Mouse (Mus musculus): Measurements from ENCODE around the gene Cpped1. TPM values are rescaled to one million over a fixed set of nuclear protein-coding genes. Genes with fewer than 3 reads are reported as not detected.

The Cpped1 gene
- 34.5 and 36.4 TPM in 2 replicates for total RNA-seq (2014; fragmentation: Nextera tagmentation)
- 25.0 and 26.1 TPM in 2 replicates for total RNA-seq (2017)

- ATAC-seq (replicated peaks; ENCODE audit: low FRiP score, low TSS enrichment, poor library complexity, severe bottlenecking): peak; percentile 91
Measured at GRCm38 (mm10) chr16:11909035-11909591, at the start of gene Cpped1. Gene Cpped1 (minus strand): TSS chr16:11909445.

DNA sequence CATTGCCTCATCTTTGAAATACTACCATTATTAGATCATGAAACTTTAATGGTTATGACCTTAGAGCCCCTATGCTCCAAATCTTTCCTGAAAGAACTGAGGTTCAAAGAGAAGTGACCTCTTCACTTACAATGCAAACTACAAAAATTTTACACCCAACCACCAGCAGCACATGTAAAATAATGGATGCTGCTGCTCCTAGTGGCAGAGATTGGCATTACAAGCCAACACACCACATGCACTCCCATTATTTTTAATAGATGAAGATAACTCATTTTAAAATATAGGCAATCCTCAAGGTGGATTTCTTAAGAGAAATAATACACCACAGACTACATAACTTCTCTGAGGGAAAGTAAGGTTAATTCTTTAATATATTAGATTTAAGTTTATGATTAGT, 31.2 kb upstream of the Cpped1 start:
- no peak for ATAC-seq (replicated peaks; ENCODE audit: low FRiP score, low TSS enrichment, poor library complexity, severe bottlenecking)

DNA sequence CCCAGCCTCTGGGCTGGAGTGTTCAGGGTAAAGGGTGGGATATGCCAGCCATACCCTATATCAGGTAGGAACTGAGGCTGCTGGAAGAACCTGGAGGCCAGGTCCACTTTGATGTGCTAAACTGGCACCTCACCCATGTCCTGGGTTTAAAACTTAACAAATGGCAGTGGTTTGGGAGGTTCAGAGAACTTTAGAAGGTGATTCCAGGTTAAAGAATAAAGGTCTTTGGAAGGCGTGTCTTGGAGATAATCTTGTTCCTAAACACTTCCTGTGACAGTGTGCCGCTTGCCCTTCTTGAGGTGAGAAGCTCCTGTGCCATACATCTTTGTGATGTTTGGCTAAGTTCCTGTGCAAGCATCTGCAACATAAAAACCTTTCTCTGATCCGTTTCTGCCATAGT, 1.6 kb upstream of the Cpped1 start:
- ATAC-seq (replicated peaks; ENCODE audit: low FRiP score, low TSS enrichment, poor library complexity, severe bottlenecking): no peak

GRCm38 (mm10) chr16:11909817-11910216, 572 bp upstream of the Cpped1 start:
- no peak for ATAC-seq (replicated peaks; ENCODE audit: low FRiP score, low TSS enrichment, poor library complexity, severe bottlenecking)

GRCm38 (mm10) chr16:11908461-11909014, 707 bp downstream of the Cpped1 start:
- ATAC-seq (replicated peaks; ENCODE audit: low FRiP score, low TSS enrichment, poor library complexity, severe bottlenecking): peak; percentile 63

- ATAC-seq (replicated peaks; ENCODE audit: low FRiP score, low TSS enrichment, poor library complexity, severe bottlenecking): no peak
Measured at GRCm38 (mm10) chr16:11907816-11908215, 1.4 kb downstream of the Cpped1 start.

- no peak for ATAC-seq (replicated peaks; ENCODE audit: low FRiP score, low TSS enrichment, poor library complexity, severe bottlenecking)
Measured at GRCm38 (mm10) chr16:11906906-11907305, 2.3 kb downstream of the Cpped1 start.

GRCm38 (mm10) chr16:11905216-11905615, 4.0 kb downstream of the Cpped1 start:
- no peak for ATAC-seq (replicated peaks; ENCODE audit: low FRiP score, low TSS enrichment, poor library complexity, severe bottlenecking)

DNA sequence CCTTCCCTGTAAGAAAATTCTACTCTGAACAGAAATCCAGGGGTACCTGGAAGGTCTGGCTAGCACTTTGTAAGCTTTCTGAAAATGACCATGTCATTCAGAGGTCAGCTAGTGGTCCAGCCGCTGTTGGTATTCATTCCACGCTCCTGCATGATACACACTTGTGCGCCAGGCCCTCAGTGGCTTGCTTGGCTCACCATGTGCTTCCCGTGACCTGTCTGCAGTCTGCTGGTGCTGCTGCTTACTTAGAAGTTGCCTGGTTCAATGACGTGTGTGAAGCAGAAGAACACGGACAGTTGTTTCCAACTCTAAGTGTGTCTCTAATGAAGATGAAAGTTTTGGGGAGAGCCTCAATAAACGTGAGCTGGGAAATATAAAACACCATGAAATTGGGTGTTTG, 7.2 kb downstream of the Cpped1 start:
- ATAC-seq (replicated peaks; ENCODE audit: low FRiP score, low TSS enrichment, poor library complexity, severe bottlenecking): no peak

DNA sequence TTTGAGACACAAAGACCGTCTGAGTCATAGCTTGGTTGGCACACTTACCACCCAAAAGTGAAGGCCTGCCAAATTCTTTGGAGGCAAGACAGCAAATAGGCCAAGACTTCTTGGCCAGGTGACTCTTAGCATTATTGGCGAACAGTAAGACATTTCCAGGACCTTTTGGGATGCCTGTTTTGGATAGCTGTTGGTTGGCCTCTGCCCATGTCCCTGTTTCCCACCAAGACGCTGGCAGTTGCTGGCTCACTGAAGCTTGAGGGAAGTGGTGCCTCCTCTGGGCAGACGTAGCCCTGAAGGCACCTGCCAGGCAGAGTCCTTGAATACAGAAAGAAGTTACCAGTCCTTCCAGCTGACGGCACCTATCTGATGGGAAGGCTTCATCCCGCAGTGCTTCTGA, 8.9 kb downstream of the Cpped1 start:
- ATAC-seq (replicated peaks; ENCODE audit: low FRiP score, low TSS enrichment, poor library complexity, severe bottlenecking): no peak

GRCm38 (mm10) chr16:11896411-11896810, 12.8 kb downstream of the Cpped1 start:
- no peak for ATAC-seq (replicated peaks; ENCODE audit: low FRiP score, low TSS enrichment, poor library complexity, severe bottlenecking)

DNA sequence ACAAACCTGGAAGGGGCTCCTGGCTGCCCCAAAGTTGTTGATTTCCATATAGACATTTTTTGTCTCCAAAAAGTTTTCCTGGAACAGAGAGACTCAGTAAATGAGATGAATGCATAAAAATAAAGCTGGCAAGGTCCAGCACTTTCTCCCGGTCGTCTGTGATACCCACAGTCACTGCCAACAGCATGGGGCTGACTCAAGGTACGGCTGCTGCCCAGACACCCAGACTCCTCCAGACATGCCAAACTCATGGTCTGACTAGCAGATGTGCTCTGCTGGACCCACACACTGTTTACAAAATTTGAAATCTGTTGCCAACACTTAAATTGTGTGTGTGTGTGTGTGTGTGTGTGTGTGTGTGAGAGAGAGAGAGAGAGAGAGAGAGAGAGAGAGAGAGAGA, 14.4 kb downstream of the Cpped1 start:
- ATAC-seq (replicated peaks; ENCODE audit: low FRiP score, low TSS enrichment, poor library complexity, severe bottlenecking): no peak

- ATAC-seq (replicated peaks; ENCODE audit: low FRiP score, low TSS enrichment, poor library complexity, severe bottlenecking): no peak
Measured at GRCm38 (mm10) chr16:11890186-11890585, 19.1 kb downstream of the Cpped1 start.

DNA sequence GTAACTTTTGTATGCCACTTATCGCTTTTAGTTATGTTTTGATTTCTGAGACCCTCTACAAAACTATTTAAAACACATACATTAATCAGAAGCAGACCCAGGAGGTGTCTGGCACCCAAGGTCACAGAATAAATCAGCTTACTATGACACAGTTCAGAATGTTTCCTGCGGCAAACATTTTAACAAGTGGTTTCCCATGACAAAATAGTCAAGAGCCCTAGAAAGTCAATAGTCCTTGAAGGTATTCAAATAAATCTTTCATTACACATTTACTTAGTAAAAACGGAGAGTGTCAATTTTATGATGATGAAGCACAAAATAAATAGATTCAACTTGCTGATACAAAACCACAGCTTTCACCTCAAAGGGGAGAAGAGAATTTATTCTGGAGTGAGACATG, 19.5 kb downstream of the Cpped1 start:
- ATAC-seq (replicated peaks; ENCODE audit: low FRiP score, low TSS enrichment, poor library complexity, severe bottlenecking): no peak

GRCm38 (mm10) chr16:11881795-11882194, 27.4 kb downstream of the Cpped1 start:
- no peak for ATAC-seq (replicated peaks; ENCODE audit: low FRiP score, low TSS enrichment, poor library complexity, severe bottlenecking)

DNA sequence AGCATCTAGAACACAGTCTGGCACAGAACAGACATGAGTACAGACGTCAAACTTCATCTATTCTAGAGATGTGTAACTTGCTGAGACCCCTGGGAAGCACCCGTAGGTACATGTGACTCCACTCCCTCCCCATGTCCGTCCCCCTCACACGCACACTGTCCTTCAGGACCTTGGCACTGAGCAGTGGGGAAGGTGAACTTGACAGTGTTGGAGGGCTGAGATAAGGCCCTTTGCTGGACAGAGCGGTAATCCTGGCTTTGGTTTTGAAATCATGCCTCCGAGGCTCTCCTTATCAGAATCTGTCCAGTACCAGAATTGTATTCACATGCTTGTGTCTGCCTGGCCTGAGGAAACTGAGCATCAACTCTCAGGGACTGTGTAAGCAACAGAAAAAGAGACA, 28.8 kb downstream of the Cpped1 start:
- no peak for ATAC-seq (replicated peaks; ENCODE audit: low FRiP score, low TSS enrichment, poor library complexity, severe bottlenecking)

DNA sequence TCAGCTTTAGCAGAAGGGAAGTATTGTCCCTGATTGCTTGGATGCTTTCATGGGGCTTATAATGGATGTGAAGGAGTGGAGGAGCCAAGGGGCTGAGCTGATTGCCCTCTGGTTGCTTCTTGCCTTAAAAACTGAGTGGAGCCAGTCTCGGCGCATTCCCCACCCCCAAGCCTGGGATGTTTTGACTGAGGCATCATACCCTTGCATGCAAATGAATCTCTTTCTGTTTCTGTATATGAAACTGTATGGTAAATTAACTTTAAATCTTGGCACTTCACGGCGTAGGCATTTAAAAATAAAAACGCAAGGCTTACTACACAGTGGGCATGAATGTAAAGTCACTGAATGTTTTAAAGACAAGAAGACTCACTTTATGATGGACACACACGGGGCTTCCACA, 30.0 kb downstream of the Cpped1 start:
- no peak for ATAC-seq (replicated peaks; ENCODE audit: low FRiP score, low TSS enrichment, poor library complexity, severe bottlenecking)

DNA sequence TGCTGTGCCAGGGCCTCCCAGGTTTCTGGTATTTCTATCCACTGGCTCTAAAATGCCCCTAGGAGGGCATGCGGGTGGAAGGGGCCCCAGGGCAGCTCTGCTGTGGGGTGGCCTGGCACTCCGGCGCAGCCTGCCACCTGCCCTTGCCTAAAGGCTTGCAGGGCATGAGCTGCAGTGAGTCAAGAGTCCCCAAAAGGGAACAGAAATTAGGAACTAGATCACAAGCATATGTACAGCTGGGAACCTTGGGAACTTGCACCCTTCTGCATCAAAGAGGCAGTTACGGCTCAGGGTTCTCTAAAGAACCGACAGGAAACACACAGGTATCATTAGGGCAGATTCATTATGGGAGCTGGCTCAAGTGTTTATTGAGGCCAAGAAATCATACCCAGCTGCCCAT, 34.0 kb downstream of the Cpped1 start:
- no peak for ATAC-seq (replicated peaks; ENCODE audit: low FRiP score, low TSS enrichment, poor library complexity, severe bottlenecking)

GRCm38 (mm10) chr16:11873292-11873691, 36.0 kb downstream of the Cpped1 start:
- no peak for ATAC-seq (replicated peaks; ENCODE audit: low FRiP score, low TSS enrichment, poor library complexity, severe bottlenecking)

DNA sequence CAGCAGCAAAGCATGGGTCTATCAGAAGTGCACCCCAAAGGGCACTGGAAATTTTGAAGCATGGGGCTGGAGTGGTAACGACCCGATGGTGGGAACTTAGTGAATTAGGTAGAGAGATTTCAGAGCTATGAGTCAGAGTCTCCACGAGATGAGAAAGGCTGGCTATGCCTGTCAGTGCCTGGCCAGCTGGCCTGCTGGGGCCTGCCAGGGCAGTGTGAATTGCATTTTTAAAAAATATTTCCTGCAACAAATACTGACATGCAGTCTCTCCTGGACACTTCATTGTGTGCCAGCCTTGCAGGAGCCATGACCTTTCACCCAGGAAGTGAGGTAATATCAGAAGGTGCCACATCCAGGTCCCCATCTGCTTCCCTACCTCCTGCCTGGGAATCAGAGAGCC, 40.8 kb downstream of the Cpped1 start:
- ATAC-seq (replicated peaks; ENCODE audit: low FRiP score, low TSS enrichment, poor library complexity, severe bottlenecking): no peak

GRCm38 (mm10) chr16:11852716-11853605, 56.3 kb downstream of the Cpped1 start:
- ATAC-seq (replicated peaks; ENCODE audit: low FRiP score, low TSS enrichment, poor library complexity, severe bottlenecking): no peak

All from megakaryocyte-erythroid progenitor cell, adult 5-6 weeks (primary cell).